Mouse (Mus musculus) T-cell, adult 2 months (primary cell): ENCODE measurements around the gene Skap1.
A peak's percentile ranks its signal among the peaks of the same experiment; 100 is the strongest.

ENCODE experiments used
- DNase-seq: peaks from one replicate; pipeline ENCODE4 v3.0.0; 2022; ENCODE audit warnings: low spot score

Gene Skap1

DNA sequence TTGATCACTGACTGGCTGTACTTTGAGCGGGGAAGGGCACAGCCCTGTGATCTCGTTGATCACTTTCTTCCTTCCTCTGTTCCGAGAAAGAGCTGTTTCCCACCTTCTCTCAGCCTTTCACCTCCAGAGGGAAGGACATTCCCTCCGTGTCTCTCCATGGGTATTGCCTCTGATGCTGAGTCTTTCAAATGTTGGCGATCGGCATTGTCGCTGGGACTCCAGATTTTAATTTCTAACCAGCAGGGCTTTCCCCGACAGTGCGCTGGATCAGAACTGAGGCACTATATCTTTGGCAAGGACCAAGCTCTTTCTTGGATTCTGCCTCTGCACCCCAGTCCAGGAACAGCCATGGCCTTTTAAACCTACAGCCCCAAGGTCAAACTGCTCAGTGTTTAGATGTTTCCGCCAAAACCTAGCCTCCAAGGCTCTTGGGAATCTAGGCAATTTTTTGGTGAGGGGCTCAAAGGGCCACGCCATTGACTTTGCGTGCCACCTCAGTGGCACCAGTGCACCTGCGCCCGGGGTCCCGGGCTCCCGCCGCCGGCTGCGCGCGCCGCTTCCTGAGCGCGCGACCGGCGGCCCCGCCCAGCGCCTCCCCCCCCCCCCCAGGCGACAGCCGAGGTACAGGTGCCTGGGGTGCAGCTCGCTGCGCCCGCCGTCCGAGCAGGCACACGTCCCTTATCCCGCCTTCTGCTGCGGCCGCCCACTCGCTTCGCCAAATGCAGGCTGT, at the start of gene Skap1:
Gene Skap1 (plus strand): TSS at position 608 of the 730 bp plus-strand sequence.
- peak; percentile 54 for DNase-seq

GRCm38 (mm10) chr11:96421074-96421473, 43.3 kb upstream of the Skap1 start:
- no peak for DNase-seq

DNA sequence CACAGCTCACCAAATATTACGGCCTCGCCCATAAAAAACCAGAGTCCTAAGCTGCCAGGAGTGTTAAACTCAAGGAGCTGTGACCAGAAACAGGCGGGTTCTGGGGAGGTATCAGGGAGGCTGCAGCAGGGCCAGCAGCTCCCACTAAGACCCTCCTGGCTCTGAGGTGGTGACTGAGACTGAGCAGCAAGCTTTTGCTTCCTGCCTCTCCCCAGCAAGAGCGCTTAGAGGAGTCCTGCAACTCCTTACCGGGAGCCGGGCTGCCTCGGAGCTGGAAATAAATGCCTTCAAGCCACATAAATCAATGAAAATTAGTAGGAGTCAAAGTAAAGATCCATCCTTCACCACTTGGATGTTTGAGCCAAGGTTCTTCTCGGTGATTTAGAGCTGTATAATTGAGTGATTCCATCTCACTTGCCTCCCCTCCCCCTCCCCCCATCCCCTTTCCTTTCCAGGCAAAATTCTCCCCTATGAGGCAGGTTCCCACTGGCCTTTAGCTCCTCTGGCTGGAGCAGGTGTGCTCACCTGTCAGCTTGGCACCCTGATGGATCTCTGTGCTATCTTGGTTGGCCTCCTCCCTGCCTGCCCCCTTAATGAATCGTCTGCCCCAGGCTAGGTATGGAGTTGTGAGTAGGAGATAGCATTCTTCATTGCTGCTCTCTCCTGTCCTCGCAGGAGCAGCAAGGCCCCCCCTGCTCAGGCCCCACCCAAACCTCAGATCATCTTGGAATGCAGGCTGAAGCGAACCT, 42.7 kb upstream of the Skap1 start:
- no peak for DNase-seq

DNA sequence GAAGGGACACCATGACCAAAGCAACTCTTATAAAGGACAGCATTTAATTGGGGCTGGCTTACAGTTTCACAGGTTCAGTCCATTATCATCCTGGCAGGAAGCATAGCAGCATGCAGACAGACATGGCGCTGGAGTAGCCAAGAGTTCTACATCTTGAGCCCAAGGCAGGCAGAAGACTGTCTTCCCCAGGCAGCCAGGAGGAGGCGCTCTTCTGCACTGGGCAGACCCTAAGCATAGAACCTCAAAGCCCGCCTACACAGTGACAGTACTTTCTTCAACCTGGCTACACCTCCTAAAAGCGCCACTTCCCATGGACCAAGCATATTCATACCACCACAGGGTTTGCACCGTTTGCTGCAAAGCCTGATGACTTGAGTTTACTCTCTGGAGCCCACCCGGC, 39.2 kb upstream of the Skap1 start:
- no peak for DNase-seq

- DNase-seq = no peak
These were observed 38.2 kb upstream of the Skap1 start for GRCm38 (mm10) chr11:96426191-96426590.

DNA sequence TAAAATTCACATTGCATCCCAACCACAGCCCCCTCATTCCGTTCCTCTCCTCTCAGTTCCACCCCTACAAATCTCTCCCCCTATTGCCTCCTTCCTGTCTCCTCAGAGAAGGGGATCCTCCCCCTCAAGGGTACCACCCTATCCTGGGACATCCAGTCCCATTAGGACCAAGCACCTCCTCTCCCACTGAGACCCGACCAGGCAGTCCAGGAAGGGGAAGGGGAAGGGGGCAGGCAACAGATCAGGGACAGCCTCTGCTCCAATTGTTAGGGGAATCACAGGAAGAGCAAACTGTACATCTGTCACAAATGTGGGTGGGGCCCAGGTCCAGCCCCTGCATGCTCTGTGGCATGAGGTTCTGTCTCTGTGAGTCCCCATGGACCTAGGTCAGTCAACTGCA, 37.6 kb upstream of the Skap1 start:
- no peak for DNase-seq

GRCm38 (mm10) chr11:96429062-96429461, 35.3 kb upstream of the Skap1 start:
- no peak for DNase-seq

DNA sequence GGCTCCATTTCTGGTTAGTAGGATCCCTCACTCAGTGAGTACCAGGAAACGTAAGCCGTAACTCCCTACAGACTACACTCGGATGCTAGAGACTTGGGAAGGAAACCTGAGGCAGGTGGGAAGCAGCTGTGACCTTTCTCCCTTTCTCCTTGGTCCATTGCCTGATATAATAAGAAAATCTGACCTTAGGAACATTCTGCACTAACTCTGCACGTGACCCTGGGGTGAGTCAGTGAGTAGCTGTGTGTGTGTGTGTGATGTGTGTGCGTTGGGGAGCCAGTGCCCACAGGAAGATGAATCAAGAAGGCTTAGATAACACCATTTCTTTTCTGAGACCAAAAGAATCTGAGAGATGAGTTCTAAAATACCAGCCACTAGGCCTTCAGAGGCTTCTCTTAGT, 34.5 kb upstream of the Skap1 start:
- no peak for DNase-seq

- no peak for DNase-seq
These were observed 32.5 kb upstream of the Skap1 start for GRCm38 (mm10) chr11:96431871-96432270.

DNA sequence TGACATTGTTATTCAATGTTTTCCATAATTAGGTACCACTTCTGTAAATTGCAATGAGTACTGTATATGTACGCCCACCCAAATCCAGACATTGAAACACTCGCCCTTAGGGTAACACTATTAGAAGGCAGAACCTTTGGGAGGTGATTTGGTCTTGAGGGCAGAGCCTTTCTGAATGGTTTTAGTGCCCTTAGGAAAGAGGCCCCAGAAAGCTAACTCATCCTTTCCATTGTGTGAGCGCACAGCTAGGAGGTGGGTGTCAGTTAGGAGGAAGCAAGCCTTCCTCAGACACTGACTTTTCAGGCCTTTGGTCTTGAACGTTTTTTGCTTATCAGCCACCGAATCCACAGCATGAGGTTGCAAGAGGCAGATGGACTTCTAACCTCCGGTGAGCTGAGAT, 29.5 kb upstream of the Skap1 start:
- no peak for DNase-seq

- DNase-seq = no peak
These were observed 27.9 kb upstream of the Skap1 start for GRCm38 (mm10) chr11:96436525-96436924.

DNA sequence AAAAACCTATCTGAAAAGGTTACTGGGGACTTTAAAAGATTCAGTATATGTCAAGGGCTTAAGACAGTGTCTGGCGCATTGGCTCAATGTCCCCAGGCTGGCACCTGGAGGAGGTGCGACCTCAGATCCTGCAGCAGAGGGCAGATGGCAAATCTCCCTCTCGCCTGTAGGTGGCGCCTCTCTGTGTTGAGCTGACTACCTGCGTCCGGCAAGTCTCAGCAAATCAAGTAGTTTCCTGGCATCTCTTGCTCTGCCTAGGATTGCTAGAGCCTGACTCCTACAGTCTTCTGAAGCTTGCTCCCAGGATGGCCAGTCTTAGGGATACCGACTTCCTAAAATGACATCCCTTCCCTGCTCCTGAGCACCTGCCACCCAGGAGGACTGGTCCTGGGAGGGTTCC, 25.6 kb upstream of the Skap1 start:
- DNase-seq = peak; percentile 84

- DNase-seq = peak; percentile 86
These were observed 22.7 kb upstream of the Skap1 start for GRCm38 (mm10) chr11:96441546-96442185.

DNA sequence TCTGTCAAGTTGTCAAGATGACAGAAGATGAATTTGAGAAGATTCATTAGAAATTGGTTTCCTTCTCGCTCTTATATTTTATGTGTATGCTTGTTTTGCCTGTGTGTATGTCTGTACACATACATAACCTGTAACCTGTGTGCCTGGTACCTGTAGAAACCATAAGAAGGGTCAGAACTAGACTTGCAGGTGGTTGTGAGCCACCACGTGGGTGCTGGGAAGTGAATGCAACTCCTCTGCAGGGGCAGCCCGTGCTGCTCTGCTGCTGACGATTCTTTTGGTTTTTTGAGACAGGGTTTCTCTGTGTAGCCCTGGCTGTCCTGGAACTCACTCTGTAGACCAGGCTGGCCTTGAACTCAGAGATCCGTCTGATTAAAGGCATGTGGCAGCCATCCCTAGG, 21.9 kb upstream of the Skap1 start:
- no peak for DNase-seq

GRCm38 (mm10) chr11:96447931-96448330, 16.5 kb upstream of the Skap1 start:
- no peak for DNase-seq

- DNase-seq = peak; percentile 80
These were observed 9.3 kb upstream of the Skap1 start for GRCm38 (mm10) chr11:96455111-96455510.

- DNase-seq = no peak
These were observed 8.6 kb upstream of the Skap1 start for GRCm38 (mm10) chr11:96455699-96456326.

GRCm38 (mm10) chr11:96456508-96457305, 7.7 kb upstream of the Skap1 start:
- DNase-seq = peak; percentile 53

- DNase-seq = no peak
These were observed 2.6 kb upstream of the Skap1 start for GRCm38 (mm10) chr11:96461766-96462165.

DNA sequence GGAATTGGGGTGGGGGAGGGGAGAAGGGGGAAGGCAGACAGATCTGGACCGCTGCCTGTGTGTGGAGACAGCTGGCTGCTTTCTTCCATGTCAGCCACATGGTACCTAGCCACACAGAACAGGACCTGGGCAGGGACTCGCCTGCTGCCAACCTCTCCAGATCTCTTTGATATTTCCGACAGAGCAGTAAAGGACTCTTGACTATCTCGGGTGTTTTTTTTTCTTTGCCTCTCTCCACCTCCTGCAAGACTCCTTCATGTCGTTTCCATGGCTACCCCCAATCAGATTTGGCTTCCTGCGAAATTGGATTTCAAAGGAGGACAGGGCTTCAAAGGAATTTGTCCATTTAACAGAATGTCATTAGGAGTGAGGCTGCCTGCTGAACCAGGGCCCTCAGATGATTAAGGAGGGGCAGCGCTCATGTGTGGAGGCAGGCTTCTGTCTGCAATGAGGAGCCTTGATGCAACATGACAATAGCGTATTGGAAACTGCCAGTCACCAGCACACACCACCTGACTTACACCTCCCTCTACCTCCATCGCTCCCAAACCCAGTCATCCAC, 2.1 kb upstream of the Skap1 start:
- DNase-seq = peak; percentile 58

- no peak for DNase-seq
These were observed 295 bp downstream of the Skap1 start for GRCm38 (mm10) chr11:96464716-96465060.
